Mouse (Mus musculus) mouse trophoblast stem cell (cell line): ENCODE data around the gene Otub1.

ENCODE experiments used
- in situ Hi-C, 2 experiments: fragments of 300-500 bp; cut with MseI, MboI; formaldehyde crosslinking; loops; 2 replicates in 1 of 2; 3 replicates in 1 of 2; pipeline ENCODE4 v1.15.1; 2025

The Otub1 gene

DNA sequence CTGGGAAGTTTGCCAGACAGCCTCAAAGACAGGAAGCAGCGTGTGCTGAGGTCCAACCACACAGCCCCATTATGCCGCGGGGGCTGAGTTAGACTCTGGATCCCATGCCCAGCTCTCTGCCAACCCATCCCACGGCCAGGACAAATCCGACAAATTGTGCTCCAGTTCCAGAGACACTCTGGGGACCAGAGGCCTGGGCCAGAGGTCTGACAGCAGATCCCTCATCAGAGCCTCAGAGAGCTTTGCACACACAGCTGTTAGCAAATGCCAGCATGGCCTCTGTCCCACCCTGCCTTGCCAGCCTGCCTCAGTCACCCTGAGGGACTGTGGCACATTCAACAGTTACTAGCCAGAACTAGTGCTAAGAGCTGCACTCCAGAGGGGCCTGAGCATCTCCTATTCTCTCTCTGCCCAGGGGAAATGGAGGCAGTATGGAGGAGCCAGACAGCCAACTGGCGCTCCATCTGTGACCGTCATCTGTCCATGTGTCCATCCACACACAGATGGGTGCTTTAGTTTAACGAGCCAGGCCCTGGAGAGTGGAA is 57.5 kb downstream of the Otub1 start:
- in situ Hi-C loops: no loop called here
